Mouse (Mus musculus) frontal cortex, postnatal 10 days (tissue): Measurements from ENCODE around the gene Ddx42.
A peak's percentile ranks its signal among the peaks of the same experiment; 100 is the strongest.
"Not testable (repeated sequence)": the region's sequence is repeated elsewhere in the genome, so short reads cannot be mapped to it uniquely, and the experiment has no call there.

ENCODE experiments used
- DNase-seq, 2 experiments: peaks; one replicate each; pipeline ENCODE4 v3.0.0; 2022; ENCODE audit warnings: low spot score in 2 of 2, mixed read lengths in 1 of 2

Gene Ddx42

DNA sequence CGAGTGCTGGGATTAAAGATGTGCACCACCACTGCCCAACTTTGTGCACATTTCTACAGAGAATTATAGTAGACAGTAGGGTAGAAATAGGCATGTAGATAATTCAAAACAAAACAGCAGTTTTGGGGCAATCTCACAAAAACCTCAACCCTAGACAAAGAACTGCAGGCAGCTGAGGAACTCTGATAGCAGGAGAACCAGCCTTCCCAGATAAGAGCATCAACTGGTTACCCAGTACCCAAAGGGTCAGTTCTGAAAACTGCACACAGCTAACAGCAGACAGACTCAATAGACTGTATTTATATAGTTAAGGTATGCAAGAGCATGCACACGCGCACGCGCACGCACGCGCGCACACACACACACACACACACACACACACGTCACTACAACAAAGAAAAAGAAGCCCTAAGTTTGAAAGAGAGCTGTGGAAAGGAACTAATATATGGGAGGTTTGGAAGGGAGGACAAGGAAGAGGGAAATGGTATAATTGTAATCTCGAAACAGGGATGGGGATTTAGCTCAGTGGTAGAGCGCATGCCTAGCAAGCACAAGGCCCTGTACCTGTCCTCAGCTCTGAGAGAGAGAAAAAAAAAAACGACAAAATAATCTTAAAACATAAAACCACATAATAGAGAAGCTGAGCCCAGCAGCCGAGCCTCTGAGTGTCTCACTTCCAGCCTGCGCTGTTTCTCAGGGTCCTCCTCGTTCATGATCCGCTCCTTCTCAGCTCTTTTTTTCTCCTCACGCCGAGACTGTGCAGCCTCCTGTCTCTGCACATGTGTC, 15.2 kb upstream of the Ddx42 start:
- DNase-seq: no peak

- DNase-seq: no peak
Measured at GRCm38 (mm10) chr11:106202123-106202465, 14.6 kb upstream of the Ddx42 start, which contains the start of gene Strada. TSS of gene Strada (minus strand) at chr11:106202168.

DNA sequence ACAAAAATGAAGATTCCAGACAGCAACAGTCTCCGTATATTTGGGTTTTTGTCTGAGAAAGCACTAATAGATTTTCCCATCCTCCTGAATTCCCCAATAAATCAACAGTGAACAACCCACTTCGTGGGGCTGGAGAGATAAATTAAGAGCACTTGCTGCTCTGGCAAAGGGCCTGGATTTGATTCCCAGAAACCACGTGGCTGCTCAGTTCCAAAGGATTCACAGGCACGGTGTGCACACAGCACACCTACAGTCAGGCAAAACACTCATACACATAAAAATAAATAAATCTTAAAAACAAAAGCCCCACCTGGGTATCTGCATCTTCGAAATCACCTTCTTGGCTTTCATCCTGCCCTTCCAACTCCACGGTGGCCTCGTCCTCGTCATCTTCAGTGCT, 4.0 kb upstream of the Ddx42 start:
- no peak for DNase-seq

DNA sequence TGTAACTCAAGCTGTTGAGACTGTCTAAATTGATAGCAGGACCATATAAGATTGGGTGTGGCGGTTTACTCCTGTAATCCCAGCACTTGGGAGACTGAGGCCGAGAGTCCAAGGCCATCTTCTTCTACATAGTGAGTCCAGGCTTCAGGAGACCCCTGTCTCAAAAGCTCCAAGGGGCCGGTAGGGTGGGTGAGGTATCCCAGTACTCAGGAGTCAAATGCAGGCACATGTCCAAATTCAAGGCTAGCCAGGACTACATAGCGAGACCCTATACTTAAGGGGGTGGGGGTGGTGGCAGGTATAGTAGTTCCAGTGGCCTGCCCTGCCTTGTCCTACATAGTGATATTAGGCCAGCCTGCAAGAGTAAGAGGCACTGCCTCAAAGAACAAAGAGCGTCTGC, 1.9 kb upstream of the Ddx42 start:
- DNase-seq: no peak

GRCm38 (mm10) chr11:106215450-106215859, 1.3 kb upstream of the Ddx42 start:
- DNase-seq: no peak

DNA sequence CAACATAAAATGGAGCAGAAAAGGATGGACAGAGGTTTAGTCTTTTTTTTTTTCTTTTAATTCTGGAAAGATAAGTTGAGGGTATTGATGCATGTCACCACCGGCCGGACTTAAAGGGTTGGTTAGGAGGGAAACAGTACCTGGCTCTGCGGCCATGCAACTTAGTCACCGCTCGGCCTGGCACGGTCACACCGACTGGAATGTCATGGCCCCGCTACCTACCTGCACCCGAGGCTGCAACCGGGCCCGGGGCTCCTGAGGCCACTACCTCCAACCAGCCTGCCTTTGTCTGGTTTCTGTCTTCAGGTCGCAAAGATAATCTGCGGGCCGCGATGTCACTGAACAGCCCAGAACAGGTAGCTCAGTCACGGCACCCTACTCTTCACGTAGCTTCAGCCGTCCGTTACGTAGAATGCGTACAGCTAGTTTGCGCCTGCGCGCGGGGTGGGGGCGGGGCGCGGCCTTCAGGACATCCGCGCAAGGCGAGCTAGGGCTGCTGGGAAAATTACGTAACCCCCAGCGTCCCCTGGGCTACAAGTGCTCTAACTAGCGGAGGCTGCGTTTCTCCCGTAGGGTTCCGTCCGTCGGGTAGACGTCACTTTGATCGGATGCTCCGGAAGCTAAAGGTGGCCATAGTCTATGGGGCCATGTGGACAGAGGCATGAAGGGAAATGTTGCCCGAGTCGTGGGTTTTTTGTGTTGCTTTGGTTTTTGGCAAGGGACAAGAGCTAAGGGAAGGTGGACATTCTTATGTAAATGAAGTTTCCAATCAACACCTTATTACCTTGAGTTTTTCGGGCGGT, 598 bp upstream of the Ddx42 start, which contains the start of gene Ccdc47:
Ccdc47 (minus strand) TSS at position 418 of the 803 bp plus-strand sequence.
- peak; percentile 94 to 97 for DNase-seq

DNA sequence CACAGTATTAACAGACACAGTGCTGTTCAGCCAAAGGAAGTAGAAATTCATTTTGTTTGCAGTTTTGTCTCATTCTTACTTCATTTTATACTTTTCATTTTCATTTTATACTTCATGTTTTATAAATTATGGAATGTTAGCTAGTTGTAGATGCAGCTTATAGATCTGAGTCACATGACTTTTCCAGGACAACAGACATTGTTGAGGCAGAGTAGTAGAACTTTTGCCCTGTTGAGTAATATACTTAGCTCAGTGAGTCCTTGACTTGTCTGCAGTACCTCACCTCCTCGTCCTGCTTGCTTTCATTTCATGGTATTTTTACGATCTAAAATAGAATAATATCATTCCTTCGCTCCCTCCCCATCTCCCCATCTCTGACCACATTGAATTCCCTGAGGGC, 3.9 kb downstream of the Ddx42 start:
- DNase-seq: no peak

- DNase-seq: not testable (repeated sequence)
Measured at GRCm38 (mm10) chr11:106233978-106234377, 17.3 kb downstream of the Ddx42 start.

DNA sequence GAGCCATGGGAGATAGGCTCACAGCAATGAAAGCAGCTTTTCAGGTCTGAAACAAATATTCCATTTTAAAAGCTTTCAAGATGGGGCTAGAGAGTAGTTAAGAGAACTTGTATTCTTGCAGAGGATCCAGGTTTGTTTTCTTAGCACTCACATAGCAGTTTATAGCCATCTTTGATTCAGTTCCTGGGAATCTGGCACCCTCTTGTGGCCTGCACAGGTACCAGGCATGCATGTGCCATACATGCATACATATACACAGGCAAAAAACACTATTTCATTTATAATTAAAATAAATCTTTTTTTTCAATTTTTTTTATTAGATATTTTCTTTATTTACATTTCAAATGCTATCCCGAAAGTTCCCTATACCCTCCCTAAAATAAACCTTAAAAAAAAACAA, 30.1 kb downstream of the Ddx42 start:
- peak in 1 of 2 experiments; percentile 9 for DNase-seq

- no peak for DNase-seq
Measured at GRCm38 (mm10) chr11:106249326-106249725, 32.6 kb downstream of the Ddx42 start.

DNA sequence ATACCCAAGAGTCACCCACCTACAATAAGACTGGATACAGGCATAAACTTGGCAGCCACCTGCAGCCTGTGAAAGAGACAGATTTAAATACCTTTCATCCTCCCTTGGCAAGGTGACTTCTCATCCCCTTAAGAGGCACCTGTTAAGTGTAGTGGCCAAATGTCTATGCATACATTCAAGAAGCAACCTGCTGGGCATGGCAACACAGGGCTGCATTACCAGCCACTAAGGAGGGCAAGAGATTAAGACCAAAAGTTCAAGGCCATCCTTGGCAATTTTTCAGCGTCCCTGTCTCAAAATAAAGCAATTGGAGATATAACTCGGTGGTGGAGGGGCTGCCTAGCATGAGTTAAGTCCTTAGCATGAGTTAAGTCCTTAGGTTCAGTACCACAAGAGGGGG, 38.0 kb downstream of the Ddx42 start:
- DNase-seq: no peak

GRCm38 (mm10) chr11:106255174-106255573, 38.4 kb downstream of the Ddx42 start:
- no peak for DNase-seq

- peak; percentile 94 to 97 for DNase-seq
Measured at GRCm38 (mm10) chr11:106255685-106256451, 39.1 kb downstream of the Ddx42 start, which contains the start of the genes Ftsj3 and Psmc5. TSS of gene Ftsj3 (minus strand) at chr11:106256079. TSS of gene Psmc5 (plus strand) at chr11:106256154.

DNA sequence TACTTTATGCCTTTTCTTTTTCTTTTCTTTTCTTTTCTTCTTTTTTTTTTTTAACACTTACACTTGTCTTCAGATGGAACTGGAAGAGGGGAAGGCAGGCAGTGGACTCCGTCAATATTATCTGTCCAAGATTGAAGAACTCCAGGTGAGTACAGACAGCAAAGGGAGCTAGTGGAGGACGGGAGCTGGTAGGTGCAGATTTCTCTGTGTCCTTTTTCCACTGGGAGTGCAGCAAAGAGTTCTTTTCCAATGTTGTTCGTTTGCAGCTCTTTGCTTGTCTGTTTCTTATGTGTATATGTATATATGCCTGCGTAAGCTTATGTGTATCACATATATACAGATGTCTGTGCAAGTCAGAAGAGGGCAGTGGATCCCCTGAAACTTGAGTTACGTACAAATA, 40.0 kb downstream of the Ddx42 start:
- DNase-seq: no peak

DNA sequence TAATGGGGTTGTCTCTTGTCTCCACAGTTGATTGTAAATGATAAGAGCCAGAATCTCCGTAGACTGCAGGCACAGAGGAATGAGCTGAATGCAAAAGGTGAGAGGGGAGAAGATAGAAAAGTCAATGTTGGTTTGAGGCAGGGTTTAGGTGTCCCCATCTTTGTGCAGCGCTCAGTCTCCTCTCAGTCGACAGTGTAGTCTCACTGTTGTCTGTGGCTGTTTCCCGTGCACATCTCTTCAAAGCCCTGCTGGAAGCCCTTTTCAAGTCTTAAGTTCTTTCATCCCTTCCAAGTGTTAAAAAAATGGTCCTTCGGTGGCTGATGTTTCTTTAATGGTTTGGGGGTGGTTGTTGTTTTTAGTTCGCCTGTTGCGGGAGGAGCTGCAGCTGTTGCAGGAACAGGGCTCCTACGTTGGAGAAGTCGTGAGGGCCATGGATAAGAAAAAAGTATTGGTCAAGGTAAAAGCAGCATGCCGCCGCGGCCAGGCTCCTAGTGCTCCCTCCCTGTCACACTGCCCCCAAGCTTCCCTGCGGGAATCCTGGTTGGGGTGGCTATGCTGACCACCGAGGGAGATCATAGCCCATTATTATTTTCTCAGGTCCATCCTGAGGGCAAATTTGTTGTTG, 44.2 kb downstream of the Ddx42 start:
- no peak for DNase-seq

DNA sequence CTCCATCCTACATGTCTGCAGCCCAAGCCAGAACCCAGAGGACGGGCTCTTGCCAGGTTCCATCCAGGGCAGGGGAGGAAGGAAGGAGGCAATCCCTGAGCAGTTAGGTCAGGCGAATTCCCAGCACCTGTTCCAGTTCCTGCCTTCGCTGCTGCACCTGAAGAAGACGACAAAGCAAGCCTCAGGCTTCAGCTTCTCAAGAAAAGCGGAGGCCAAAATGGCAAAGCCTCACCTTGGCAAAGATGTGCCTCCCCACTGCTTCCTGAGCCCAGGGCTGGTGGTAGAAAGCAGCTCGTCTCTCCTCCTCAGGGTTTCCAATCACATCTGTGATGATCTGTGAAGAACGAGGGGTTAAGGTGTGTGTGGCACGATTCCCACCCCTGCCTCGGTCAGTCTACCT, 47.2 kb downstream of the Ddx42 start:
- no peak for DNase-seq

GRCm38 (mm10) chr11:106264988-106265387, 48.3 kb downstream of the Ddx42 start:
- no peak for DNase-seq

DNA sequence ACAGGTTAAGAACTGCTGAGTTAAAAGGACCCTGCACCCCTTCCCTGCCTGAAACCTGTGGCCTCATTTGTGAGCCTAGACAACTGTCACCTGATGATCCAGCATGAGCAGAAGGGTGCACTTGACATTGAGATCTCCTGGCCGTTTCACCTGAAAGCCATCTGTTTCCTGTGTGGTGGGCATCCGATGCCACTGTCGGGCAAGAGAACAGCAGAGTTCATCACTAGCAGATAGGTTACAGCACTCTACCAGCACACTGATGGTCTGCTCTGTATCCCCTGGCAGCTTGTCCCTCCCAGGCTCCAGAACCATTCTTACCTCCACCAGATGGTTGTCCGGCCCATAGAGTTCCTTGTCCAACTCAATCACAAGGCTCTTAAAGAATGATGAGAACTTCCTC, 48.8 kb downstream of the Ddx42 start:
- DNase-seq: no peak

DNA sequence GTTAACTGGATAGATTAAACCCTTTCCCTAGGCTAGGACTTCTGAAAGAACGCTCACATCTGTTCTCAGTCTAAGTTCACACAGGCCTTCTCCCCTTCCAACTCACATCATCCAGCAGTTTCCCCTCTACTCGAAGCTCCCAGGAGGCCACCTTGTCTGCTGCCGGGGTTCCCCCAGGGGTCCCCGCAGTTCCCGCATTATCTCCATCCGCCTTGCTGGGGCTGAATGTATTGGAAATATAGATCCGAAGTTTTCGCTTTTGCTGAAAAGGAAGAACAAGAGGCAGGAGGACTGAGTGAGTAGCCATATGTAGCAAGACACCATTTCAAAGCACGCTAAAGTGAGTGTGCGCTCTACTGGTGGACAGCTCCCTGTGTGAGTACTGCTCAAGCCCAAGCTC, 49.7 kb downstream of the Ddx42 start:
- DNase-seq: no peak

DNA sequence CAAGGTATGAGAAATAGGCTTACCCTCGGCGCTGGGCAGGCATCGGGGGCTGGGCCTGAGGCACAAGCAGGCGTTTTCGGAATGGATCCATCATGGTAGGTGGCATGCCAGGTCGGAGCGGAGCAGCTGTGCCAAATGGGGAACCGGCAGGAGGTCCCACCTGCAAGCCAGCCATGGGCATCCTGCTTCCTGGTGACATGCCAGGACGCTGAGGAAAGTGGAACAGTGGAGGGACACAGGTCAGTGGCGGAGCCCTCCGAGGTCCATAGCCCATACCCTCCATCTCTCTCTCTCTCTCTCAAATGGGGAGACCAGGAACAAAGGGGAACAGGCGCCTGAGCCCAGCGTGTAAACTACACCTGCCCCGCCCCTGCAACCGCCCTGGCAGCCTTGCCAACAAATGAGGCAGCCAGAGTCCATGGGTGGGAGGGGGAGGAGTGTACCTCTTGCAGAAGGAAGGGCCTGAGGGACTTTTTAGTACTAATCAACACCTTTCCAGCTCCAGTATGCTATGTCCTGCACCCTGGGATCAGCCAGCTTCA, 50.7 kb downstream of the Ddx42 start:
- DNase-seq: no peak

DNA sequence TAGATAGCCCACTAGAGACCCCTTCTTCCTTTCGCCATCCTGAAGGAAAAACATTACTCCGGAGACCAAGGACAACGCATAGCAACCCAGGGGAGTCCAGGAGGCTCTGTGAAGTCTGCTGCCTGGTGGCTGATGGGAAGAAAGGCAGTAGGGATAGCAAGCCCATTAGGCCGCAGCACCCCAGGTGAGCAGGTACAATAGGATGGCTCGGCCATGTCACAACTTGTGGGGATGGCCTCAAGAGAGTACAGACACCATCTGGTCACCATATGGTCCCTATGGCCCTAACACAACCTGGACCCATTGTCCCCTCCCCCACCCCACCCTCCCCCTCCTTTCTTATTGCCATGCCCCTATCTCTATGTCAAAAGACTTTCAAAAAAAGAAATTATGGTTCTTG, 51.1 kb downstream of the Ddx42 start:
- no peak for DNase-seq
